Mouse (Mus musculus) ES-E14 (cell line): ENCODE results near the gene Drg2.

Source experiments
- CHD2 ChIP-seq: IDR thresholded peaks from 2 replicates; pipeline ENCODE4 v1.6.1; 2014; ENCODE audit warnings: mild to moderate bottlenecking, low read depth, low read length, inconsistent platforms
- HCFC1 ChIP-seq: IDR thresholded peaks from 2 replicates; pipeline ENCODE4 v1.6.1; 2012; ENCODE audit warnings: low read length, inconsistent platforms, borderline replicate concordance; ENCODE audit not compliant: insufficient read depth
- MAFK ChIP-seq: IDR thresholded peaks from 2 replicates; pipeline ENCODE4 v1.6.1; 2014; ENCODE audit warnings: mild to moderate bottlenecking, low read depth, low read length, inconsistent platforms; ENCODE audit not compliant: insufficient read depth
- ZC3H11A ChIP-seq: IDR thresholded peaks from 2 replicates; pipeline ENCODE4 v1.6.1; 2012; ENCODE audit warnings: low read depth, mild to moderate bottlenecking, inconsistent platforms, low read length, borderline replicate concordance
- ZNF384 ChIP-seq: IDR thresholded peaks from 2 replicates; pipeline ENCODE4 v1.6.1; 2012; ENCODE audit warnings: low read depth, low read length, inconsistent platforms

DNA sequence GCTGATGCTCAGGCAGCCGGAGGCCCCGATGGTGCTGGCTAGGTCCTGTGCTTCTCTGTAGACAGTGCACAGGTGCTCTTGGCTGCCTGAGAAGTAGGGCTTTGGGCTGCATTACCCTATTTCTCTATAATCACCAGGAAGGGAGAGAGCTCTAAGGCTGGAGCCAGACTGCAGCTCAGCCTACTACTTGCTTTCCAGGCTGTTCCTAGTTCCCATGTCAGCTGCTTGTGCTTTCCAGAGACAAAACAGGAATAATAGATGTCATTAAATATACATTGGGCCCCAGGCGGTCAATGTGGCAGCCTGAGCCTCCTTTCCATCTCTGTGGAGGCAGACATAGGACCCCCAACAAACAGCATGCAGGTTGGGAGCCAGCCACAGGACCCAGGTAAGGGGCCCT, 14.6 kb downstream of the Drg2 start, which contains the start of gene Myo15:
- TF ChIP-seq CHD2 = no peak
- TF ChIP-seq ZC3H11A = no peak
- TF ChIP-seq HCFC1 = no peak
- TF ChIP-seq MAFK = no peak
- TF ChIP-seq ZNF384 = no peak
